Mouse (Mus musculus): ENCODE data around the gene Cisd2. TPM values are rescaled to one million over a fixed set of nuclear protein-coding genes. Genes with fewer than 3 reads are reported as not detected.

Gene Cisd2
- polyA plus RNA-seq, 1 experiment from 2014 or later, result 87.8 TPM

DNA sequence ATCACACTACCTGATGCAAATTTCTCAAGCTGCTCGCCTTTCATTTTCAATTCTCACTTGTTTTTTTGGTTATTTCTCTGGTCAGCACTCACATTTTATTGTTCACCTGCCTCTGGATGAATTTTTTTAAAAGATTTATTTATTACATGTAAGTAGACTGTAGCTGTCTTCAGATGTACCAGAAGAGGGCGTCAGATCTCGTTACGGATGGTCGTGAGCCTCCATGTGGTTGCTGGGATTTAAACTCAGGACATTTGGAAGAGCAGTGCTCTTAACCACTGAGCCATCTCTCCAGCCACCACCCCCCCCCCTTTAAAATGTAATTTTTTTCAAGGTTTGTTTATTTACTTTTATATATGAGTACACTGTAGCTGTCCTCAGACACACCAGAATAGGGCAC lies 19.9 kb downstream of the Cisd2 start:
- Histone ChIP-seq H3K9me3 (no peaks in the 10 kb centered on the region), H3K4me1 (peaks cover 10% of the 10 kb centered on the region), H3K4me3 (no peak overlapping the region), H3K27ac (no peak overlapping the region), H3K27me3 (ENCODE audit: poor library complexity, severe bottlenecking) (no peaks in the 10 kb centered on the region), H3K36me3 (replicated peaks) (peaks cover 33% of the 10 kb centered on the region)
- WGBS, result 82% methylated on average over 5 of the region's 5 CpGs
- DNase-seq (ENCODE audit: extremely low spot score, low spot score), result no peak

- Histone ChIP-seq H3K27ac (no peak overlapping the region), H3K9me3 (no peaks in the 10 kb centered on the region), H3K4me3 (no peak overlapping the region), H3K36me3 (replicated peaks) (peaks cover 29% of the 10 kb centered on the region), H3K27me3 (ENCODE audit: poor library complexity, severe bottlenecking) (no peaks in the 10 kb centered on the region), H3K4me1 (peaks cover 10% of the 10 kb centered on the region)
- DNase-seq (ENCODE audit: extremely low spot score, low spot score), result no peak
- 90% methylated on average over 9 of the region's 9 CpGs for WGBS
Observed at GRCm38 (mm10) chr3:135403211-135403610, 20.5 kb downstream of the Cisd2 start.

DNA sequence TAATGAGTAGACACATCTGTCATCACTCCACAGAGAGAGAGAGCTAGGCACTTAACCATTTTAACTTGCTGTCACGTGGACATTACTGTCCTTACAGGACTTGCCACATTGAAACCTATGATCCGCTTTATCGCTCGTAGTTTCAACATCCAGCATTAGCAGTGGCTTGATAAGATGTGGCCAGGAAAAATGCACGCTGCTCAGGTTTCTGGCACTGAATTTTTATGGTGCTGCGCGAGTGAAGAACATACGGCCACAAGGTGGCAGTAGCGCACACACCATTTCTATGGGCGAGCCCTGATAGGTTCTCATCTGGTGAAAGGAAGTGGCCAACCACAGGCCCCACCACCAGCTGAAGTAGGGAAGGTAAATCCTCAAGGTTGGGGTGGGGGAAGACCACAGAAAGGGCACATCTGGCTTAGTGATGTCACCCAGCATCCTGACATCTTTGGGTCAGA lies 21.5 kb downstream of the Cisd2 start:
- peaks cover 21% of the 10 kb centered on the region for H3K36me3 ChIP-seq (replicated peaks)
- no peaks in the 10 kb centered on the region for H3K9me3 ChIP-seq
- no peak overlapping the region for H3K4me3 ChIP-seq
- H3K27ac ChIP-seq, result no peak overlapping the region
- peak; percentile 82 for DNase-seq (ENCODE audit: extremely low spot score, low spot score)
- WGBS, result 18% methylated on average over 10 of the region's 10 CpGs
- H3K4me1 ChIP-seq, result peaks cover 10% of the 10 kb centered on the region
- no peaks in the 10 kb centered on the region for H3K27me3 ChIP-seq (ENCODE audit: poor library complexity, severe bottlenecking)

- Histone ChIP-seq H3K9me3 (no peaks in the 10 kb centered on the region), H3K27ac (no peak overlapping the region), H3K36me3 (replicated peaks) (no peaks in the 10 kb centered on the region), H3K4me3 (no peak overlapping the region), H3K4me1 (peaks cover 7% of the 10 kb centered on the region; the same call in 1 of the 2 replicates), H3K27me3 (ENCODE audit: poor library complexity, severe bottlenecking) (no peaks in the 10 kb centered on the region)
- no peak for DNase-seq (ENCODE audit: extremely low spot score, low spot score)
Observed at GRCm38 (mm10) chr3:135397112-135397511, 26.6 kb downstream of the Cisd2 start.

GRCm38 (mm10) chr3:135396081-135396480 lies 27.6 kb downstream of the Cisd2 start:
- Histone ChIP-seq H3K27me3 (ENCODE audit: poor library complexity, severe bottlenecking) (no peaks in the 10 kb centered on the region), H3K4me3 (no peak overlapping the region), H3K27ac (no peak overlapping the region), H3K36me3 (replicated peaks) (no peaks in the 10 kb centered on the region), H3K9me3 (no peaks in the 10 kb centered on the region), H3K4me1 (peaks cover 7% of the 10 kb centered on the region; the same call in 1 of the 2 replicates)
- WGBS, result 84% methylated on average over 6 of the region's 6 CpGs
- no peak for DNase-seq (ENCODE audit: extremely low spot score, low spot score)

DNA sequence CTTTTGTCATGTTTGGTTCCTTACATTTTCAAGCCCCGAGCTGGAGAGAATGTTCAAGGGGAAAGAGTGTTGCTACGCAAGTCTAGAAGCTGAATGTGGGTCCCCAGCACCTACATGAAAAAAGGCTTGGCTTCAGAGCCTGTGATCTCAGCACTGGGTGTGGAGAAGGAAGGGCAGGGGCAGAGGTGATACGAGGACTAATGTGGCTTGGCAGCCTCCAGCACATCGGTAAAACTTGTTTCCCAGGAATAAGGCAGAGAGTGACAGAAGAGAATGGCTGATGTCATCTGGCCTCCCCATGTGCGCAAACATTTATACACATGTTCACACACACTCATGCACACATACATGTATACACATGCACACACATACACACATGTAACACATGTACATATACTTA lies 28.6 kb downstream of the Cisd2 start:
- H3K4me3 ChIP-seq, result no peak overlapping the region
- 85% methylated on average over 5 of the region's 5 CpGs for WGBS
- no peak for DNase-seq (ENCODE audit: extremely low spot score, low spot score)
- no peaks in the 10 kb centered on the region for H3K9me3 ChIP-seq
- H3K36me3 ChIP-seq (replicated peaks), result no peaks in the 10 kb centered on the region
- H3K4me1 ChIP-seq, result peaks cover 5% of the 10 kb centered on the region; the same call in 1 of the 2 replicates
- no peaks in the 10 kb centered on the region for H3K27me3 ChIP-seq (ENCODE audit: poor library complexity, severe bottlenecking)
- H3K27ac ChIP-seq, result no peak overlapping the region

DNA sequence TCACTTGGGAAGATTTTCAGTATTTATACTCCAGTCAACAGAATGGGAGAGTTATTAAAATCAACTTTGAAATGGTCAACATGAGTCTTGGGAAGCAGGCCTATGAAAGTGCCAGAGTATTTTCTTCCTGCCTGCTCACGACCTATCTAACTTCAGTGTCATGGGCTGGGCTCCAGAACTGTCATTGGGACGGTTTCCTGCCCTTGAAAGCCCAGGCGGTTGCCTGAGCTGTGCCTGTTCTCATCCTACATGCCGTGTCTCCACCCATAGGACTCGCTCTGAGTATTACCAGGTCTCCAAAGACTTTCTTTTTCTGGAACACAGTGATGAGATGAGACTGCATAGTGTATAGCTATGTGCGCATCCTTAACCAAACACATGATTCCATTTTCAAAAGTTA lies 30.5 kb downstream of the Cisd2 start:
- DNase-seq (ENCODE audit: extremely low spot score, low spot score), result no peak
- H3K4me1 ChIP-seq, result no peaks in the 10 kb centered on the region
- no peak overlapping the region for H3K27ac ChIP-seq
- no peaks in the 10 kb centered on the region for H3K27me3 ChIP-seq (ENCODE audit: poor library complexity, severe bottlenecking)
- WGBS, result 87% methylated on average over 6 of the region's 6 CpGs
- no peak overlapping the region for H3K4me3 ChIP-seq
- no peaks in the 10 kb centered on the region for H3K9me3 ChIP-seq
- no peaks in the 10 kb centered on the region for H3K36me3 ChIP-seq (replicated peaks)

DNA sequence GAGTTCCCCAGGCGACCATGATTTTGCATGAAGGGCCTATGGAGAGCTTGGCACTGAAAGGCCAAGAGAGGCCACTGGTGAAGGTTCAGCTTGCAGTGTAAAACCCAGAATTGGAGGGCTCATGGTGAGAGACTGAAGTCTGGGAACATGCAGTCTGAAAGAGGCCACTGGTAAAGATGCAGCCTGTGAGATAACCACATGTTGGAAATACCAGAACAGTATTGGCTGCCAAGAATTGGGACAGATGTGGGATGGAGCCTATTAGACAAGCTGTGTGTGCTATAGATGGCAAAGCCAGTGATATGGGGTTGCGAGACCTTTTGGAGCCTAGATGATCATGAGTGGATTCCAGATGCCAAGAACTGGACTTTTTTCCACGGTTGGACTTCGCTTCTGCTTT lies 43.9 kb downstream of the Cisd2 start:
- 91% methylated on average over 4 of the region's 4 CpGs for WGBS
- H3K27ac ChIP-seq, result no peak overlapping the region

DNA sequence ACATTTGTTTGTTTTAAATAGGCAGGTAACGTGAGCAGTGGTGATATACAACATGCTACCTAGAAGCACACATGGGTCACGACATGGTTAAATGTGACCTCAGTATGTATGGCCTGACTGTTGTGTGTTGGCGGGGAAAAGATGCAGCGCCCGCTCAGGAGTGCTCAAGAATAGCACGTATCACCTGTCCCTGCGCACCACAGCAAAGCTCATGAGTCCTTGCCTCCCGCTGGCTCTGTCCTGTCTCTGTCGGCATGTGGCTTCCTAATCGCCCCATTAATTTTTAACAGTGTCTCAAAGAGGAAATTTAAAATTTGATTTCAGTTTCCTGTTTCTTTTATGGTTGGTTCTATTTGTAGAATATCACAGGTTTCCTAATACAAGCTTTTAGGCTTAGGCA lies 46.3 kb downstream of the Cisd2 start:
- Histone ChIP-seq H3K27ac (no peak overlapping the region), H3K36me3 (replicated peaks) (no peaks in the 10 kb centered on the region), H3K27me3 (ENCODE audit: poor library complexity, severe bottlenecking) (no peaks in the 10 kb centered on the region), H3K9me3 (no peaks in the 10 kb centered on the region), H3K4me3 (no peak overlapping the region), H3K4me1 (no peaks in the 10 kb centered on the region)
- 83% methylated on average over 10 of the region's 10 CpGs for WGBS
- DNase-seq (ENCODE audit: extremely low spot score, low spot score), result no peak

More for the DNA sequence above, 43.9 kb downstream of the Cisd2 start:
- H3K9me3 ChIP-seq, result no peaks in the 10 kb centered on the region
- H3K27me3 ChIP-seq (ENCODE audit: poor library complexity, severe bottlenecking), result no peaks in the 10 kb centered on the region
- no peaks in the 10 kb centered on the region for H3K36me3 ChIP-seq (replicated peaks)
- DNase-seq (ENCODE audit: extremely low spot score, low spot score), result no peak
- no peak overlapping the region for H3K4me3 ChIP-seq
- no peaks in the 10 kb centered on the region for H3K4me1 ChIP-seq

GRCm38 (mm10) chr3:135375836-135376235 lies 47.9 kb downstream of the Cisd2 start:
- Histone ChIP-seq H3K9me3 (no peaks in the 10 kb centered on the region), H3K4me1 (no peaks in the 10 kb centered on the region)
- WGBS, result 83% methylated on average over 3 of the region's 3 CpGs

DNA sequence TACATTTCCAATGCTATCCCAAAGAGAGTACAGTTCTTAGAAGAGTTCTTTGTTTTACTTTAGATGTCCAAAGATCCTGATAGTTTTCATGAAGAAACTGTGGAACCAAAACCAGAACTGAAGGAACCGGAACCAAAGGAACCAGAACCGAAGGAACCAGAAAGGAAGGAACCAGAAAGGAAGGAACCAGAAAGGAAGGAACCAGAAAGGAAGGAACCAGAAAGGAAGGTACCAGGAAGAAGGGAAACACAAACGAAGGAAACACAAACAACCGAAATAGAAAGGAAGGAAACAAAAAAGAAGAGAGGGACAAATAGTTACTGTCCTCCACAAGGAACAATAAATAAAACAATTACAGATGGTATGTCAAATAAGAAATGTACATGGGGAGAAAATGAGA lies 66.3 kb downstream of the Cisd2 start:
- 86% methylated on average over 4 of the region's 4 CpGs for WGBS

More at GRCm38 (mm10) chr3:135375836-135376235, 47.9 kb downstream of the Cisd2 start:
- Histone ChIP-seq H3K27me3 (ENCODE audit: poor library complexity, severe bottlenecking) (no peaks in the 10 kb centered on the region), H3K27ac (no peak overlapping the region), H3K36me3 (replicated peaks) (no peaks in the 10 kb centered on the region), H3K4me3 (no peak overlapping the region)
- no peak for DNase-seq (ENCODE audit: extremely low spot score, low spot score)

More for the DNA sequence above, 66.3 kb downstream of the Cisd2 start:
- Histone ChIP-seq H3K4me3 (no peak overlapping the region), H3K4me1 (no peaks in the 10 kb centered on the region), H3K27me3 (ENCODE audit: poor library complexity, severe bottlenecking) (no peaks in the 10 kb centered on the region), H3K9me3 (no peaks in the 10 kb centered on the region), H3K27ac (no peak overlapping the region), H3K36me3 (replicated peaks) (no peaks in the 10 kb centered on the region)
- no peak for DNase-seq (ENCODE audit: extremely low spot score, low spot score)

Other genes with a start within 250 kb of the Cisd2 start
- 41.9 and 42.1 TPM in 2 replicates for gene Cenpe, start 211.4 kb downstream of the Cisd2 start, polyA plus RNA-seq (2016; fragmentation: Nextera tagmentation; extraction: Ambion mirVana)
- 6.0 and 9.0 TPM in 2 replicates for gene Bdh2, start 142.7 kb downstream of the Cisd2 start, polyA plus RNA-seq (2016; fragmentation: Nextera tagmentation; extraction: Ambion mirVana)
- 5.6 and 7.2 TPM in 2 replicates for gene Slc9b2, start 116.2 kb downstream of the Cisd2 start, polyA plus RNA-seq (2016; fragmentation: Nextera tagmentation; extraction: Ambion mirVana)
- gene Slc9b1, start 75.9 kb downstream of the Cisd2 start, polyA plus RNA-seq (2016; fragmentation: Nextera tagmentation; extraction: Ambion mirVana), result 0.34 and 0.38 TPM in 2 replicates
- 565 and 588 TPM in 2 replicates for gene Ube2d3, start 14.2 kb upstream of the Cisd2 start, polyA plus RNA-seq (2016; fragmentation: Nextera tagmentation; extraction: Ambion mirVana)
- 3.9 and 4.4 TPM in 2 replicates for gene Manba, start 61.7 kb upstream of the Cisd2 start, polyA plus RNA-seq (2016; fragmentation: Nextera tagmentation; extraction: Ambion mirVana)